Mouse (Mus musculus): Measurements from ENCODE around the gene Tmem135. TPM values are rescaled to one million over a fixed set of nuclear protein-coding genes. Genes with fewer than 3 reads are reported as not detected.
"Not testable (repeated sequence)": the region's sequence is repeated elsewhere in the genome, so short reads cannot be mapped to it uniquely, and the experiment has no call there.

The Tmem135 gene
- polyA plus RNA-seq, 1 experiment from 2014 or later = 25.2 TPM

- Histone ChIP-seq H3K27me3 (no peaks in the 10 kb centered on the region), H3K9me3 (replicated peaks) (no peaks in the 10 kb centered on the region), H3K9ac (no peak overlapping the region), H3K4me1 (peaks cover 13% of the 10 kb centered on the region), H3K4me3 (replicated peaks) (no peak overlapping the region), H3K27ac (replicated peaks) (no peak overlapping the region), H3K4me2 (replicated peaks) (no peak overlapping the region), H3K36me3 (no peaks in the 10 kb centered on the region)
- WGBS = 70% methylated on average over 1 of the region's 1 CpGs
- no peak for ATAC-seq (ENCODE audit: insufficient number of reproducible peaks, low FRiP score, low TSS enrichment, low read depth)
These were observed 64.2 kb downstream of the Tmem135 start for GRCm38 (mm10) chr7:89339808-89340207.

- Histone ChIP-seq H3K27me3 (no peaks in the 10 kb centered on the region), H3K9ac (no peak overlapping the region; the same call in 1 of the 2 replicates), H3K27ac (replicated peaks) (no peak overlapping the region; the same call in 1 of the 2 replicates), H3K4me1 (peaks cover 13% of the 10 kb centered on the region), H3K9me3 (replicated peaks) (no peaks in the 10 kb centered on the region), H3K4me3 (replicated peaks) (peak overlapping the region; percentile 94), H3K36me3 (no peaks in the 10 kb centered on the region), H3K4me2 (replicated peaks) (peak overlapping the region; percentile 87)
- 0 out of 2 replicates have a peak, but pooled peaks have one; percentile 36 for ATAC-seq (ENCODE audit: insufficient number of reproducible peaks, low FRiP score, low TSS enrichment, low read depth)
These were observed 64.9 kb downstream of the Tmem135 start for GRCm38 (mm10) chr7:89339142-89339435.

- 1% methylated on average over 55 of the region's 57 CpGs for WGBS
- Histone ChIP-seq H3K4me2 (replicated peaks) (peak overlapping the region; percentile 87), H3K27me3 (no peaks in the 10 kb centered on the region), H3K27ac (replicated peaks) (peak overlapping the region; percentile 69), H3K4me3 (replicated peaks) (peak overlapping the region; percentile 94), H3K9me3 (replicated peaks) (no peaks in the 10 kb centered on the region), H3K9ac (peak overlapping the region; percentile 94), H3K36me3 (no peaks in the 10 kb centered on the region), H3K4me1 (peaks cover 13% of the 10 kb centered on the region)
- peak; percentile 91 for ATAC-seq (ENCODE audit: insufficient number of reproducible peaks, low FRiP score, low TSS enrichment, low read depth)
These were observed 65.5 kb downstream of the Tmem135 start for GRCm38 (mm10) chr7:89338350-89339141.

- Histone ChIP-seq H3K4me3 (replicated peaks) (peak overlapping the region; percentile 94), H3K4me1 (peaks cover 13% of the 10 kb centered on the region), H3K9me3 (replicated peaks) (no peaks in the 10 kb centered on the region), H3K27ac (replicated peaks) (no peak overlapping the region), H3K9ac (peak overlapping the region; percentile 94), H3K36me3 (no peaks in the 10 kb centered on the region), H3K27me3 (no peaks in the 10 kb centered on the region), H3K4me2 (replicated peaks) (peak overlapping the region; percentile 87)
- 32% methylated on average over 10 of the region's 10 CpGs for WGBS
- no peak for ATAC-seq (ENCODE audit: insufficient number of reproducible peaks, low FRiP score, low TSS enrichment, low read depth)
These were observed 66.2 kb downstream of the Tmem135 start for GRCm38 (mm10) chr7:89337711-89338349.

DNA sequence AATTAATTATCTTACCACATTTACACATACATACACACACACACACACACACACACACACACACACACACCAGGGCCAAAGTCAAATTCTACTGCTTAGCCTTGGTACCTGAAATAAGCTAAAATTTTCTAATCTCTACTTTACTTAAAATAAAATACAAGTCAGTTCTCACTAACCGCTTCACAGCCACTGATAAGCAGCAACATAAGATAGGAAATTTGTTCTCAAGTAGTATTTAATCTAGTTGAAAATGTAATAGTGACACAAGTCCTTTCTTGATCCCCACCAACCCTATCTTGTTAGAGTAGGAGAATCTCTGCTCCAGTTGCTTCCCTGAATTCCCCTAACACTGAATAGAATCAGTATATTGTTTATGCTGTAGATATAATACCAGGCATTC is 67.6 kb downstream of the Tmem135 start:
- peaks cover 16% of the 10 kb centered on the region for H3K4me1 ChIP-seq
- 98% methylated on average over 1 of the region's 1 CpGs for WGBS
- ATAC-seq (ENCODE audit: insufficient number of reproducible peaks, low FRiP score, low TSS enrichment, low read depth) = no peak
- 0 out of 2 replicates have a peak overlapping the region, but pooled peaks have one; percentile 12 for H3K4me2 ChIP-seq (replicated peaks)
- H3K9ac ChIP-seq = no peak overlapping the region
- no peaks in the 10 kb centered on the region for H3K9me3 ChIP-seq (replicated peaks)
- no peak overlapping the region for H3K27ac ChIP-seq (replicated peaks)
- H3K36me3 ChIP-seq = no peaks in the 10 kb centered on the region
- no peak overlapping the region for H3K4me3 ChIP-seq (replicated peaks)
- no peaks in the 10 kb centered on the region for H3K27me3 ChIP-seq

GRCm38 (mm10) chr7:89335316-89335715 is 68.7 kb downstream of the Tmem135 start:
- Histone ChIP-seq H3K4me2 (replicated peaks) (no peak overlapping the region), H3K27ac (replicated peaks) (no peak overlapping the region), H3K9ac (no peak overlapping the region), H3K9me3 (replicated peaks) (no peaks in the 10 kb centered on the region), H3K27me3 (no peaks in the 10 kb centered on the region), H3K4me3 (replicated peaks) (no peak overlapping the region), H3K36me3 (0 out of 2 replicates have a peak, but pooled peaks cover 3% of the 10 kb centered on the region), H3K4me1 (peaks cover 17% of the 10 kb centered on the region)
- ATAC-seq (ENCODE audit: insufficient number of reproducible peaks, low FRiP score, low TSS enrichment, low read depth) = no peak

DNA sequence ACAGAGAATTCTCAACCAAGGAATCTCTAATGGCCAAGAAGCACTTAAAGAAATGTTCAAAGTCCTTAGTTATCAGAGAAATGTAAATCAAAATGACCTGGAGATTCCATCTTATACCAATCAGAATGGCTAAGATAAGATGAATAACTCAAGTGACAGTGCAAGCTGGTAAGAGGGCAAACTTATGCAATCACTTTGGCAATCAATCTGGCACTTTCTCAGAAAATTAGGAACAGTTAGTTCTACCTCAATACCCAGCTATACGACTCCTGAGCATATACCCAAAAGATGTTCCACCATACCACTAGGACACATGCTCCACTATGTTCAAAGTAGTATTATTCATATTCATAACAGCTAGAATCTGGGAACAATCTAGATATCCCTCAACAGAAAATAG is 74.1 kb downstream of the Tmem135 start:
- no peak for ATAC-seq (ENCODE audit: insufficient number of reproducible peaks, low FRiP score, low TSS enrichment, low read depth)
- Histone ChIP-seq H3K36me3 (0 out of 2 replicates have a peak, but pooled peaks cover 3% of the 10 kb centered on the region), H3K27me3 (no peaks in the 10 kb centered on the region), H3K4me3 (replicated peaks) (no peak overlapping the region), H3K4me1 (0 out of 2 replicates have a peak, but pooled peaks cover 4% of the 10 kb centered on the region), H3K27ac (replicated peaks) (no peak overlapping the region), H3K9ac (no peak overlapping the region), H3K4me2 (replicated peaks) (no peak overlapping the region), H3K9me3 (replicated peaks) (no peaks in the 10 kb centered on the region)
- WGBS = 98% methylated on average over 1 of the region's 1 CpGs

DNA sequence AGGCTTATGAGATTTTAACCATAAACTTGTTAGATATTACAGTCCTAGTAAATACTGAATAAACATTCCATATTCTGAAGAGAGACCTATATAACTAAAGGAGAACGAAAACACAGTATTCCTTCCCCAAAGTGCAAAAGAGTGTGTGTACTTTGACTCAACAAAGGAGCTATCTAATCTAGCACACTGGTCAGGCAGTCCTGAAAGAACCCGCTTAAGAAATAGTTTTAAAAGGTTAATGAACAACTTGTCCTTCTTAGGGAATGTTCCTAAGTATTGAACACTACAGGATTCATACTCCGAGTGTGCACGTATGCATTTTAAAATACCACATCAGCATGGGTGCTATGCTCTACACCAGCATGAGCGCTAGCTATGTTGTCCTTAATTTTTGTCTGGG is 76.3 kb downstream of the Tmem135 start:
- no peak for ATAC-seq (ENCODE audit: insufficient number of reproducible peaks, low FRiP score, low TSS enrichment, low read depth)

DNA sequence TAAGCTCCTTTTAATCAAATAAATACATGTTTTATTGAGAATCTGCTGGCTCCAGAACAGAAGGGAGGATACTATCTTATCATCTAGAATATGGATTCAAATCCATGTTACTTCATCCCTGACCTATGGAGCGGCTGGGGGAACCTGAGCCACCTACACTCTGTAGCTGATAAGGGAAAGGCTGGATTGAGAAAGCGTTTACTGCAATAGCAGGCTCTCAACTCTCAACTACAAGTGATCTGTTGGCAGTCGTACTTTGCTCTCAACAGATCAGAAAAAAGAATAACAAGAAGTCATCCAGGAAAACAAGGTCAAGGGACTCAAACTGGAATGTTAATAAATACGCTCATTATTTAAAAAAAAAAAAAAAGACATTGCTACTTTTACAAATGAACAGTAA is 77.3 kb downstream of the Tmem135 start:
- Histone ChIP-seq H3K4me1 (0 out of 2 replicates have a peak, but pooled peaks cover 4% of the 10 kb centered on the region), H3K4me3 (replicated peaks) (no peak overlapping the region), H3K27me3 (no peaks in the 10 kb centered on the region), H3K27ac (replicated peaks) (no peak overlapping the region), H3K9ac (no peak overlapping the region), H3K4me2 (replicated peaks) (no peak overlapping the region), H3K9me3 (replicated peaks) (no peaks in the 10 kb centered on the region), H3K36me3 (0 out of 2 replicates have a peak, but pooled peaks cover 3% of the 10 kb centered on the region)
- ATAC-seq (ENCODE audit: insufficient number of reproducible peaks, low FRiP score, low TSS enrichment, low read depth) = no peak
- 75% methylated on average over 4 of the region's 4 CpGs for WGBS

More for the DNA sequence above, 76.3 kb downstream of the Tmem135 start:
- Histone ChIP-seq H3K27ac (replicated peaks) (no peak overlapping the region), H3K36me3 (0 out of 2 replicates have a peak, but pooled peaks cover 3% of the 10 kb centered on the region), H3K9ac (no peak overlapping the region), H3K4me2 (replicated peaks) (no peak overlapping the region), H3K4me3 (replicated peaks) (no peak overlapping the region), H3K4me1 (0 out of 2 replicates have a peak, but pooled peaks cover 4% of the 10 kb centered on the region), H3K27me3 (no peaks in the 10 kb centered on the region), H3K9me3 (replicated peaks) (no peaks in the 10 kb centered on the region)
- whole genome bisulfite sequencing = 94% methylated on average over 5 of the region's 5 CpGs

- no peak overlapping the region for H3K9ac ChIP-seq
- H3K27ac ChIP-seq (replicated peaks) = no peak overlapping the region
- H3K4me2 ChIP-seq (replicated peaks) = no peak overlapping the region
- no peak for ATAC-seq (ENCODE audit: insufficient number of reproducible peaks, low FRiP score, low TSS enrichment, low read depth)
- WGBS = 92% methylated on average over 5 of the region's 5 CpGs
- no peak overlapping the region for H3K4me3 ChIP-seq (replicated peaks)
- H3K36me3 ChIP-seq = 0 out of 2 replicates have a peak, but pooled peaks cover 1% of the 10 kb centered on the region
- no peaks in the 10 kb centered on the region for H3K4me1 ChIP-seq
- H3K9me3 ChIP-seq (replicated peaks) = no peaks in the 10 kb centered on the region
- H3K27me3 ChIP-seq = no peaks in the 10 kb centered on the region
These were observed 77.8 kb downstream of the Tmem135 start for GRCm38 (mm10) chr7:89326202-89326601.

DNA sequence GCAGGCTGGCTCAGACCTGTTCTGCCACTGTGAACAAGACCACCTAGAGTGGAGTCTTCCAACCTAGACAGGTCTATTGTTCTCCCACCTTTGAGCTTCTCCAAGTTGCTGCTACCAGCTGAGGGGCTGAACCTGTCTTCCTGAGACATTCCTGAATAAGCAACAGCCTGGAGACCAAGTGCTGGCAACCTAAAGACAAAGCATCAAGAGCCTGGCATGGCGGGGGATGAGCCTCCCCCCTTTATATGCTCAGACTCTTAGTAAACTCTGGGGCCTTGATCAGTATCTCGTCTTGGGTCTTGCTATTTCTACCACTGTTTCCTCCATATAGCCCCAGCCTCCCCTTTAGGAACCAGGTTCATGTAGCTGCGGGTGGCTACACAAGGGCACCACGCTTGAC is 81.3 kb downstream of the Tmem135 start:
- not testable (repeated sequence) for ATAC-seq (ENCODE audit: insufficient number of reproducible peaks, low FRiP score, low TSS enrichment, low read depth); H3K4me1 ChIP-seq; H3K36me3 ChIP-seq; H3K27ac ChIP-seq (replicated peaks); H3K9ac ChIP-seq; H3K4me3 ChIP-seq (replicated peaks); H3K9me3 ChIP-seq (replicated peaks); H3K27me3 ChIP-seq; H3K4me2 ChIP-seq (replicated peaks)
- 88% methylated on average over 4 of the region's 4 CpGs for WGBS
